Mouse (Mus musculus) myocyte (in vitro differentiated cells): ENCODE results near the gene Rnf214. TPM values are rescaled to one million over a fixed set of nuclear protein-coding genes. Genes with fewer than 3 reads are reported as not detected.
A peak's percentile ranks its signal among the peaks of the same experiment; 100 is the strongest.

ENCODE experiments used
- H3K27me3 ChIP-seq: one replicate; pipeline ENCODE4 v1.6.1; 2011; ENCODE audit not compliant: control insufficient read depth, insufficient read depth, insufficient read length
- H3K36me3 ChIP-seq: one replicate; pipeline ENCODE4 v1.6.1; 2011; ENCODE audit not compliant: control insufficient read depth, insufficient read depth
- H3K4me2 ChIP-seq: one replicate; pipeline ENCODE4 v1.6.1; 2011; ENCODE audit warnings: low read depth, control low read depth
- H3K4me3 ChIP-seq: one replicate; pipeline ENCODE4 v1.5.1; 2011; ENCODE audit warnings: mild to moderate bottlenecking, control low read depth, moderate library complexity
- H3K79me2 ChIP-seq: one replicate; pipeline ENCODE4 v1.6.1; 2011; ENCODE audit not compliant: control insufficient read depth, insufficient read depth
- H3ac ChIP-seq: one replicate; pipeline ENCODE4 v1.6.1; 2011; ENCODE audit not compliant: control insufficient read depth, insufficient read length
- CEBPB ChIP-seq: IDR thresholded peaks from 2 replicates; pipeline ENCODE4 v1.6.1; 2011; ENCODE audit warnings: mild to moderate bottlenecking, moderate library complexity; ENCODE audit not compliant: poor library complexity, insufficient read depth, severe bottlenecking
- E2F4 ChIP-seq: IDR thresholded peaks from one replicate; pipeline ENCODE4 v1.6.1; 2011; ENCODE audit warnings: mild to moderate bottlenecking, control low read depth, moderate library complexity; ENCODE audit not compliant: insufficient read depth
- MAX ChIP-seq: IDR thresholded peaks from one replicate; pipeline ENCODE4 v1.6.1; 2011; ENCODE audit warnings: low read depth, mild to moderate bottlenecking, control low read depth
- MYOD1 ChIP-seq, 3 experiments: IDR thresholded peaks; one replicate each; pipeline ENCODE4 v1.6.1; 2011; ENCODE audit warnings: control low read depth in 2 of 3, low read depth in 2 of 3, mild to moderate bottlenecking in 2 of 3, moderate library complexity in 1 of 3; ENCODE audit not compliant: insufficient read length in 2 of 3, control insufficient read depth in 1 of 3
- MYOG ChIP-seq, 3 experiments: IDR thresholded peaks; one replicate each; pipeline ENCODE4 v1.6.1; 2011; ENCODE audit warnings: control low read depth in 2 of 3, low read depth in 2 of 3, mild to moderate bottlenecking in 2 of 3; ENCODE audit not compliant: insufficient read length in 2 of 3, control insufficient read depth in 1 of 3, insufficient read depth in 1 of 3
- POLR2A ChIP-seq: IDR thresholded peaks from one replicate; pipeline ENCODE4 v1.6.1; 2011; ENCODE audit warnings: low read depth, mild to moderate bottlenecking, control low read depth, moderate library complexity; ENCODE audit not compliant: insufficient read length
- POLR2AphosphoS2 ChIP-seq: IDR thresholded peaks from one replicate; pipeline ENCODE4 v1.6.1; 2011; ENCODE audit warnings: low read depth, control low read depth; ENCODE audit not compliant: insufficient read length
- REST ChIP-seq: IDR thresholded peaks from one replicate; pipeline ENCODE4 v1.6.1; 2011; ENCODE audit warnings: mild to moderate bottlenecking, control low read depth, moderate library complexity; ENCODE audit not compliant: insufficient read depth, insufficient read length
- SRF ChIP-seq: IDR thresholded peaks from one replicate; pipeline ENCODE4 v1.6.1; 2011; ENCODE audit warnings: low read depth; ENCODE audit not compliant: control insufficient read depth, insufficient read length
- TCF12 ChIP-seq: IDR thresholded peaks from one replicate; pipeline ENCODE4 v1.6.1; 2011; ENCODE audit warnings: mild to moderate bottlenecking, control low read depth; ENCODE audit not compliant: poor library complexity, insufficient read depth, severe bottlenecking
- TCF3 ChIP-seq: IDR thresholded peaks from one replicate; pipeline ENCODE4 v1.6.1; 2011; ENCODE audit warnings: low read depth, control low read depth; ENCODE audit not compliant: insufficient read length
- polyA plus RNA-seq: library from polyadenylated mRNA; unstranded; fragments of >200 nt; fragmentation: generic; extraction: Trizol; gene quantifications from one replicate; pipeline ENCODE4 v1.2.1, GENCODE M21; 2012; ENCODE audit warnings: missing spikeins

Rnf214 gene
- polyA plus RNA-seq, 1 experiment: 14.6 TPM

GRCm38 (mm10) chr9:45840331-45840730 lies 66.4 kb downstream of the Rnf214 start:
- peak overlapping the region; percentile 83 for H3K4me2 ChIP-seq
- peaks cover 43% of the 10 kb centered on the region for H3K79me2 ChIP-seq
- no peaks in the 10 kb centered on the region for H3K27me3 ChIP-seq
- H3K4me3 ChIP-seq: peak overlapping the region; percentile 76
- TF ChIP-seq POLR2AphosphoS2 (no peak), MYOD1 (IDR thresholded peaks at IDR 0.05; ENCODE audit: control insufficient read depth in 1 of 3, insufficient read length in 2 of 3, low read depth in 2 of 3) (no peak)
- no peak overlapping the region for H3ac ChIP-seq
- no peaks in the 10 kb centered on the region for H3K36me3 ChIP-seq

GRCm38 (mm10) chr9:45839982-45840300 lies 66.8 kb downstream of the Rnf214 start:
- TF ChIP-seq MYOD1 (IDR thresholded peaks at IDR 0.05; ENCODE audit: control insufficient read depth in 1 of 3, insufficient read length in 2 of 3, low read depth in 2 of 3): no peak
- no peak for TF ChIP-seq CEBPB
- no peak for TF ChIP-seq MAX
- no peak for TF ChIP-seq POLR2A
- TF ChIP-seq TCF12: no peak
- TF ChIP-seq REST: no peak
- Histone ChIP-seq H3K4me3 (peak overlapping the region; percentile 76), H3K79me2 (peaks cover 43% of the 10 kb centered on the region), H3K36me3 (no peaks in the 10 kb centered on the region), H3K27me3 (no peaks in the 10 kb centered on the region), H3K4me2 (peak overlapping the region; percentile 83), H3ac (no peak overlapping the region)

- peak overlapping the region; percentile 83 for H3K4me2 ChIP-seq
- H3K36me3 ChIP-seq: no peaks in the 10 kb centered on the region
- TF ChIP-seq CEBPB (no peak), MYOD1 (IDR thresholded peaks at IDR 0.05; ENCODE audit: control insufficient read depth in 1 of 3, insufficient read length in 2 of 3, low read depth in 2 of 3) (peak in 2 of 3 experiments; percentile 16 to 69), MYOG (IDR thresholded peaks at IDR 0.05; ENCODE audit: control insufficient read depth in 1 of 3, insufficient read depth in 1 of 3, insufficient read length in 2 of 3, low read depth in 2 of 3) (peak in 1 of 3 experiments; percentile 45)
- H3ac ChIP-seq: peak overlapping the region; percentile 46
- no peaks in the 10 kb centered on the region for H3K27me3 ChIP-seq
- peak overlapping the region; percentile 76 for H3K4me3 ChIP-seq
- peaks cover 43% of the 10 kb centered on the region for H3K79me2 ChIP-seq
Measured at GRCm38 (mm10) chr9:45839139-45839981, 67.4 kb downstream of the Rnf214 start.

GRCm38 (mm10) chr9:45838434-45839138 lies 68.1 kb downstream of the Rnf214 start, which contains the start of gene Bace1:
Bace1 (plus strand) TSS chr9:45838580.
- Histone ChIP-seq H3ac (peak within 1 kb of the TSS; percentile 46), H3K4me3 (peak within 1 kb of the TSS; percentile 76), H3K36me3 (no peaks in the 10 kb centered on the region), H3K27me3 (no peaks in the 10 kb centered on the region), H3K79me2 (peaks cover 43% of the 10 kb centered on the region), H3K4me2 (peak within 1 kb of the TSS; percentile 83)
- TF ChIP-seq CEBPB (no peak), POLR2A (peak; percentile 91), POLR2AphosphoS2 (peak; percentile 88), MYOG (IDR thresholded peaks at IDR 0.05; ENCODE audit: control insufficient read depth in 1 of 3, insufficient read depth in 1 of 3, insufficient read length in 2 of 3, low read depth in 2 of 3) (no peak), E2F4 (no peak), SRF (no peak), TCF3 (no peak)

- H3K4me3 ChIP-seq: peak overlapping the region; percentile 76
- peaks cover 43% of the 10 kb centered on the region for H3K79me2 ChIP-seq
- no peaks in the 10 kb centered on the region for H3K36me3 ChIP-seq
- H3K27me3 ChIP-seq: no peaks in the 10 kb centered on the region
- TF ChIP-seq MAX (no peak), E2F4 (no peak), REST (no peak), SRF (no peak), CEBPB (no peak), POLR2AphosphoS2 (no peak), MYOD1 (IDR thresholded peaks at IDR 0.05; ENCODE audit: control insufficient read depth in 1 of 3, insufficient read length in 2 of 3, low read depth in 2 of 3) (no peak)
- H3K4me2 ChIP-seq: peak overlapping the region; percentile 83
- H3ac ChIP-seq: peak overlapping the region; percentile 46
Measured at GRCm38 (mm10) chr9:45838069-45838433, 68.7 kb downstream of the Rnf214 start.
